Mouse (Mus musculus): ENCODE data around the gene Triobp.

The Triobp gene

DNA sequence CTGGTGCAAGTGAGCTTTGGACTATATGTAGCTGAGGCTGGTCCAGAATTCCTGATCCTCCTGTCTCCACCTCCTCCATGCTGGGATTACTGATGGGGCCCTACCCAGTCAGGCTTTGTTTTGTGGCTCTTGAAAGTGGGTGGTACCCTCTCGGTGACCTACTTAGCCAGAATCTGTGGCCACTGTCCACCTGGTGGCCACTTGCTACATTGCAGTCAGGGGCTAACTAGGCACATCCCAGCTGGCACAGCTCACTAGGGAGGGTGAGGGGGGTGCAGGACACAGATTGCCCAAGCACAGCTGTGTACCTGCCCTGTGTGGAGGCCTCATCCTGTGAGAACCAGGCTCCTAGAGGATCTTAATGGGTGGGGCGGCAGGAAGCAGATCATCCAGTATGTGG is 15.4 kb downstream of the Triobp start:
- DNase-seq (ENCODE audit: low read depth) = no peak

DNA sequence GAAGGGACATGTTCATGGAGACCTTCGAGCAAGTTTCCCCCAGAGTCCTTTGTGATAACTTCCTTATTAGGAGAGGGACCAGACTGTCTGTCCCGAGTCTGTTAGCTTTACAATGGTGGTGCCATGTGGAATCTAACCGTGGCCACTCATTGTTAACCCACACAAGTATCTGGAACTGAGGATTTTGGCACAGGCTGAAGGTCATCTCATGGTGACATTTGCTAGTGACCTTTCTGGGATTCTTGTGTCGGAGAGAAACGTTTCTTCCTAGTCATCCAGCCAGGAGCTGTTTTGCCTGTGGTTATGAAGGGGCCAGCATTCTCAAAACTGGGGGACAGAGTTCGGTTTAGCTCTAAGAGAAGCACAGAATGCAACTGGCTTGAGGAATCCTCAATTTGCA is 24.1 kb downstream of the Triobp start:
- DNase-seq (ENCODE audit: low read depth) = no peak

- DNase-seq (ENCODE audit: low read depth) = no peak
Observed at GRCm38 (mm10) chr15:78973950-78974349, 26.4 kb downstream of the Triobp start.

DNA sequence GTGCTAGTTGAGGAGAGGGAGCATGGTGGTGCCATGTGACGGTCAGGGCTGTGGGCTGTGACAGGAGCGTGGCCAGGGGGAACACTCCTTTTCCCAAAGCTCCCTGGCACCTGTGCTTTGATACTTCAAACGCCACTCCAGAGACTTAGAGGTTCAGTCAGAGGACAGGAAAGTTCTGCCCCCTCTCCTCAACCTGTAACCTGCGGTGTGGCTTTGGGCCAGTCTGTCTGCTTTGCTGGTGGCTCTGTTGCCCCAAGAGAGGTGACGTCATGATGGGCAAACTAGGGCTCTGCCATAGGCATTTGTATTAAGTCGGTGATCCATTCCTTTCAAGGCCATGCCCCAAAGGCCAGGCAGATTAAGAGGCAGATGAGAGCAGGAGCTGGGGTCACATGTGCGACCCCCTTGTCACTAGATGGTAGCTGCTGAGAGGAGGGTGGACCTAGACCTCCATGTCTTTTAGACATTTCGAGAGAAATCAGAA is 30.2 kb downstream of the Triobp start:
- no peak for DNase-seq (ENCODE audit: low read depth)

- no peak for DNase-seq (ENCODE audit: low read depth)
Observed at GRCm38 (mm10) chr15:78978875-78979274, 31.4 kb downstream of the Triobp start.

- no peak for DNase-seq (ENCODE audit: low read depth)
Observed at GRCm38 (mm10) chr15:78980084-78980483, 32.6 kb downstream of the Triobp start.

DNA sequence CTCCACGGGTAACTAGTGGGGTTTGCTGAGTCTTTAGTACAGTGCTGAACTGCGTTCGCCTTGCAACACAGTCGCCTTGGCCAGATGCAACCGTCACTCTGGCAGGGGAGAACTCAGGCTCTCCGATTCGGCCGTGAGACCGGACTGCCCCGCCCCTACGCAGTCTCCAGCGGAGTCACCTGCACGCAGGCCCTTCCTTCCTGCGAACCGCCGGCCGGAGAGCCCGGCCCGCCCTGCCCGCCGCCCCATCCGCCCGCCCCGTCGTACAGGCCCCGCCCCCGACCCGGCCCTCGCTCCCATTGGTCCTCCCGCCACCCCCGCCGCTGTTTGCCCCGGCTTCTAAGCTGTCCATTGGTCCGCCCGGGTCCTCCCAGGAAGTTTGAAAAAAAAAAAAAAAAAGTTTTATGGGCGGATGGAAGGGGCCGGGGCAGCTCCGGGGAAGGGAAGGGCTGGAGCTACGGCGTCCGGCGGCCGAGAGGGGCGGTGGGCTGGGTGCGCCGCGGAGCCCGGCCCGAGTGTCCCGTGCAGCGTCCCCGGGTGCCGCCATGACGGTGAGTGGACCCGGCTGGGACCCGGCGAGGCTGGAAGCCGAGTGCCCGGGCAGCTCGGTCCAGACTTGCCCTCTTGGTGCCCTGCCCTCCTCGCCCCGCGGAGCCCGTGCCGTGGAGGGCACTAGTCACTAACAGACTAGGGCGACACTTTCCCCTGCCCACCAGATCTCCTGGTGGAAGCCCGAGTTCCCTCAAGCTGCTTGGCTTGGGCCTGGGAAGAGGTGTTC is 35.3 kb downstream of the Triobp start:
- peak; percentile 82 for DNase-seq (ENCODE audit: low read depth)

GRCm38 (mm10) chr15:78983436-78984285 is 36.1 kb downstream of the Triobp start:
- peak; percentile 72 for DNase-seq (ENCODE audit: low read depth)

DNA sequence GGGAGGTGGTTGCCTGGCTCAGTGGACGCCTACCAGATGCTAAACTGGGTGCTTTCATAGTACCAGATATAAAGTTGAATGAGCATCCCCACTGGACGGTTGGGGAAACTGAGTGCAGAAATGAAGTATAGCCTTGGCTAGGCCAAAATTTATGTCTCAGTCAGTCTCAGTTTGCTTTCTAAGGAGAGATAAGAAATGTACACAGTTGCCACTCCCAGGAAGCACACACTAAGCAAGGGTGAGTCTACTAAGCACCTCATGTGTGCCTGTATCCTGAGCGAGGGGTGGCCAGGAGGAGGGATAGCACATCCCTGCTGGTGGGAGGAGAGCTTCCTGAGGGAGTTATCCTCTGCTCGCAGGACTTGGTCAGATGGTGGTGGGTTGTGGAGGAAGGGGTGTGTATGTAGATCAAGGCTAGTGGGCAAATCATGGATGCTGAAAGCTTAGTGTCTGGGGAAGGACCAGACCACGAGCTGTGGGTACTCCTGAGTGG is 36.8 kb downstream of the Triobp start:
- no peak for DNase-seq (ENCODE audit: low read depth)

DNA sequence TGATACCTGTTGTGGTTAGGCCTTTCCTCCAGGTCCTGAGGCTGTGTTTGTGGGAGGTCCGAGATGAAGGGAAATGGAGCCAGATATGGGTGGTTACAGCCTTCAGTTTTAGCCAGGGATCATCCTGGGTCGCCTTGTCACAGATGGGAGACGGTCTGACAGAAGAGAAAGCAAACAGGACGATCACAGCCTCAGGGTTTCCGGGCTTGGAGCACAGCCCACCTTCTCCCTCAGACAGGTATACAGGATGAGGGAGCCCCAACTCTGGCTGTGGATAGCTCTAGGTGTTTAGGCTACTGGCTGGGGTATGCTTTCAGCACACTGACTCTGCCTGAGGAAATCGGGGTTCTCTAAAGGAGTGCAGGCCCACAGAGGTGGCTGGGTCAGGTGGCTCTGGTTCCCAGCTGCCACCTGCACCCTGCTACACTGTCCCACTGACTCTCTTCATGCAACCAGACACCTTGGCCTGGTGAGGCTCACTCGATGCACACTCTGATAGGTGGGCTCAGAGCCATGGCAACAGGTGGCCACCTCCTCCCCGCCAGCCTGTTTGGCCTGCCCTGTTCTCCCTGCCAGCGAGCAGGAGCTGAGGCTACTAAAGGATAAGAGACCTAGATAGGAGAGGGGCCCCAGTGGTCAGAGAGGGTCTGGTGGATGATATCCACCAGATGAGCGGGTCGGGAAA is 39.2 kb downstream of the Triobp start:
- no peak for DNase-seq (ENCODE audit: low read depth)

GRCm38 (mm10) chr15:78988499-78988971 is 41.0 kb downstream of the Triobp start:
- no peak for DNase-seq (ENCODE audit: low read depth)

DNA sequence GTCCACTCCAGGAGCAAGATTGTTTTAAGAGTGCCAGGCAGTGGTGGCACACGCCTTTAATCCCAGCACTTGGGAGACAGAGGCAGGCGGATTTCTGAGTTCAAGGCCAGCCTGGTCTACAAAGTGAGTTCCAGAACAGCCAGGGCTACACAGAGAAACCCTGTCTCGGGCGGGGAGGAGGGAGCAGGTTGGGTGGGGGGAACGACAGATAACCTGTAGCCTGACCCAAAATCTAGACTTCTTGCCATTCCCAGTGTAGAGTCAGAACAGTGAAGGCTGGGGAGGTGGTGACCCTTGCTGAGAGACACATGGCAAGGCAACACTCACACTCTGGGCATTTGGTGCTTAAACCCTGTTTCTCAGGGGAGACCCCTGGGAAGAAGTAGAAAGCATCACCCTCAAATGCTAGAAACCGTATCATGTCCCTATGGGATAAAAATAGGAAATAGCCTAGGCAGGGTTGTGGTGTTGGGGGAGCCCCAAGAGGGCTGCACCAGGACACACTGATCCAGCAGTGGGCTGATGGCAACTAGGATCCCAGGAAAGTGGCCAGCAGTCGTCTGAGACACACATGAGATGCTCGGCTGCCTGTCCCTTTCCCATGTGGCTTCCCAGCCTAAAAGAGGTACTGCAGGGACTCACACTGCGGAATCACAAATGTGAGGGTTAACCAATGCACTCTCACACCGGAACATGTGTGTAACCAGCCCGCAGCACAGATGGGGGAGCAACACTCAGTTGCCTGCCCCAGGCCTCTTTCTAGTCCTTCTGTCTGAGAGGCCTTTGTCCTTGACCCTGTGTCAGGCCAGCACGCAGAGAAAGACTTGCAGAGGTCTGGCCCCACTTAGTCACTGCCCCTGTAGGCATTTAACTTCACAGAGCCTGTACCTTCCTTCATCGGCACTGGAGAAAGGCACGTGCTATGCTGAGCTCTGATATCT is 41.9 kb downstream of the Triobp start:
- no peak for DNase-seq (ENCODE audit: low read depth)

- DNase-seq (ENCODE audit: low read depth) = no peak
Observed at GRCm38 (mm10) chr15:78990093-78990463, 42.6 kb downstream of the Triobp start.

DNA sequence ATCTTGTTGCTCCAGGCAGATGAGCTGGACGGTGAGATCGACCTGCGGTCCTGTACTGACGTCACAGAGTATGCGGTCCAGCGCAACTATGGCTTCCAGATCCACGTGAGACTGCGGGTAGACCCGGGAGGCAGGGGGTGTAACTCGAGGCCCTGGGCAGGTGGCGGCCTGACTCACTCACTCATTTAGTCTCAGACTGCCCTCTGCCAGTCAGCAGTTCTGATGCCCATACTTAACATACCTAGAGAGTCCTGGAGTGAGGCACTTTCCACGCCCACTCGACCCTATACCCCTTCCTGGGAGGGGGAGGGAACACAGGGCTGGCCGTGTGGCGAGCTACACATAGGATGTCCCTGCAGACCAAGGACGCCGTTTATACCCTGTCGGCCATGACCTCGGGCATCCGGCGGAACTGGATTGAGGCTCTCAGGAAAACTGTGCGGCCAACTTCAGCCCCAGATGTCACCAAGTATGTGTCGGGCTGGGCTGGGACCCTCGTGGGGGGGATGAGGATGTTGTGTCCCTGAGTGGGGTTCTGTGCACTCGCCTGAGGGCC is 43.5 kb downstream of the Triobp start:
- DNase-seq (ENCODE audit: low read depth) = no peak

DNA sequence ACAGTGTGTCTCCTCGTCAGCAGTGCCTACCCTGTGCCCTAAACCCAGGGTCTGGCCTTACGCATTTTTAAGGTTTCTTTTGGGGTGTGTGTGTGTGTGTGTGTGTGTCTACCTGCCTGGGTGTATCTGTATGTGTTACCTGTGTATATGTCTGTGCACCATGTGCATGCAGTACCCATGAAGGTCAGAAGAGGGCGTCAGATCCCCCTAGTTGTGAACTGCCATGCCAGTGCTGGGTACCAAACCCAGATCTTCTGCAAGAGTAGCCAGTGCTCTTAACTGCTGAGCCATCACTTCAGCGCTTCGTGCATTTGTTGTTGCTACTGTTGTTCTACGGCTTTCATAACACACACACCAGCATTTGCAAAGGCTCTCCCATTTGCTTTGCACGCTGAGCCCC is 44.7 kb downstream of the Triobp start:
- no peak for DNase-seq (ENCODE audit: low read depth)

- DNase-seq (ENCODE audit: low read depth) = no peak
Observed at GRCm38 (mm10) chr15:78992925-78993324, 45.4 kb downstream of the Triobp start.

GRCm38 (mm10) chr15:78995916-78996315 is 48.4 kb downstream of the Triobp start:
- DNase-seq (ENCODE audit: low read depth) = peak; percentile 16

DNA sequence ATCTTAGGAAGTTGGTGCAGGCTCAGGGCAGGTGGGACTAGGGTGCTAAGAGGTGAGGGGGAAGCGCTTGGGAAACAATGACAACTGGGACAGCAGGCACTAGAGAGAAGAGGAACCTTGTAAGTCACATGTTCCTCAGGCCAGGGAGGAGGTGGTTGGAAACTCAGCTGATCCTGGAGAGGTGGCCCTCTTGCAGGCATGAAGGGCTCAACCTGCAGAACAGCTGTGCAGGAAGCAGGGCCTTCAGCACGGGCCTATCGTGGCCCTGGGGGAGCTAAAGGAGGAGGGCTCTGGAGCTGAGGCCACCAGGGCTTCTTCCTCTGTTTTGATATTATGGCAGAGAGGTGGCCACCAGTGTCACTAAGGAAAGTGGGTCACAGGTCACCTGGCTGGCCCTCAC is 49.1 kb downstream of the Triobp start:
- DNase-seq (ENCODE audit: low read depth) = no peak

DNA sequence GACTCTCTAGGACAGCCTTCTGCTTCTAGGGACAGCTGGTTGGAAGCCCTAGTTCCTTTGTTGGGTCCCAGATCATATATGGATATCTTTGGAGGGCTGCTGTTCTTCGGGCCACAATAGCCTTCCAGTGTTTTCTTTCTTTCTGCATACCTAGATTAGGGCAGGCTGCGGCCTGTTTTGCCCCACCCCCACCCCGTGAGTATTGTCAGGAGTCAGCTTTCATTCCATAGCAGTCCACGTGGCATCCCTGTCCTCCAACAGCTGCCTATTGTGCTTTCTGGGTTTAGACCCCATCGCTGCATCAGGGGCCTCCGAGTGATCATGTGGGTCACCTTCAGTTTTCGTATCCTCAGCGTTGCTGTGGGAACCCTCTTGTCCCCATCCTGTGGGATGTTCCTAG is 50.8 kb downstream of the Triobp start:
- DNase-seq (ENCODE audit: low read depth) = no peak

GRCm38 (mm10) chr15:78999586-78999985 is 52.1 kb downstream of the Triobp start:
- no peak for DNase-seq (ENCODE audit: low read depth)

DNA sequence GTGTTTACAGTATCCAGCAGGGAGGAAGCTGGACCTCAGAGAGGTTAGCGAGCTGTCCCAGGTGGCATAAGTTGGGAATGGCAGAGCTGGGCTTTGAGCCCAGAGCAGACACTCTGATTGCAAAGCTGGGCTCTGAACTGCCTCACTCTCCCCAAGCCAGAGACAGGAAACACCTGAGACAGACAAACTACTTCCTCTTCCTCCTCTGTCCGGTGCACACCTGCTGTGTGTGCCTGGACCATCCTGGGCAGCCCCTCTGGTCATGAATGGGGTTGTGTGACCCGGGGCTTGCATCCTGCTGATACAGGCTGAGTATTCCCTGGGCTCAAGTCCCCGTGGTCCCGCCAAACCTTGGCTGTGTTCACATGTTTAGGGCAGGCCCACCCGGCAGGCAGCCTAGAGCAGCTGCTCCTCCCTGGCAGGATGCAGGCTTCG is 52.9 kb downstream of the Triobp start:
- DNase-seq (ENCODE audit: low read depth) = no peak
